Mouse (Mus musculus): ENCODE data around the gene Ms4a18. TPM values are rescaled to one million over a fixed set of nuclear protein-coding genes. Genes with fewer than 3 reads are reported as not detected.
"Not testable (repeated sequence)": the region's sequence is repeated elsewhere in the genome, so short reads cannot be mapped to it uniquely, and the experiment has no call there.

Gene Ms4a18
- polyA plus RNA-seq (2012; rRNA removed), result 30.4 and 79.4 TPM in 2 replicates

DNA sequence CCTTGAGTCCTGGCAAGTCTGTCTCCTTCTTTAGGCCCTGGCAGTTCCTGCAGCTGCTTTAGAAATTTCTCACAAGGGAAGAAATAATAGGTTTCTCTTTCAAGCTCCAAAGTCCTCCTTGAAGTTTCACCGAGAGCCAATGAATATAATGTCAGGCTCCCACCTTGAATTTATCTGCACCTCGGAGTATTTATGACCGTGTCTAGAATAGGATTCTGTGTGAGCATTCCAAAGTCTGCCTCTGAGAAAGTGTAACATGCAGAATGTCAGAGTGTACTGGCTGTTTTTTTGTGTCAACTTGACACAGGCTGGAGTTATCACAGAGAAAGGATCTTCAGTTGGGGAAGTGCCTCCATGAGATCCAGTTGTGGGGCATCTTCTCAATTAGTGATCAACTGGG is at the start of gene Ms4a18:
TSS of gene Ms4a18 (minus strand) at position 141 of the 400 bp plus-strand sequence.
- peak within 1 kb of the TSS; percentile 57 for H3K4me3 ChIP-seq (ENCODE audit: low read depth, low read length)
- H3K27me3 ChIP-seq (ENCODE audit: control insufficient read depth, insufficient read depth, low read length), result no peaks in the 10 kb centered on the region
- peaks cover 2% of the 10 kb centered on the region; the same call in 1 of the 2 replicates for H3K36me3 ChIP-seq (ENCODE audit: control insufficient read depth, insufficient read depth, low read length)
- H3K27ac ChIP-seq (ENCODE audit: insufficient read depth, low read depth, low read length), result peak within 1 kb of the TSS; percentile 99
- WGBS, result 26% methylated on average over 3 of the region's 3 CpGs
- no peak for TF ChIP-seq POLR2A (IDR thresholded peaks at IDR 0.05; ENCODE audit: low read depth, low read length)
- TF ChIP-seq CTCF (IDR thresholded peaks at IDR 0.05; ENCODE audit: extremely low read depth, insufficient read length, insufficient replicate concordance, low read depth, low read length), result no peak
- peaks cover 31% of the 10 kb centered on the region; the same call in 1 of the 2 replicates for H3K4me1 ChIP-seq (ENCODE audit: control insufficient read depth, insufficient read depth, insufficient read length, low read length)

DNA sequence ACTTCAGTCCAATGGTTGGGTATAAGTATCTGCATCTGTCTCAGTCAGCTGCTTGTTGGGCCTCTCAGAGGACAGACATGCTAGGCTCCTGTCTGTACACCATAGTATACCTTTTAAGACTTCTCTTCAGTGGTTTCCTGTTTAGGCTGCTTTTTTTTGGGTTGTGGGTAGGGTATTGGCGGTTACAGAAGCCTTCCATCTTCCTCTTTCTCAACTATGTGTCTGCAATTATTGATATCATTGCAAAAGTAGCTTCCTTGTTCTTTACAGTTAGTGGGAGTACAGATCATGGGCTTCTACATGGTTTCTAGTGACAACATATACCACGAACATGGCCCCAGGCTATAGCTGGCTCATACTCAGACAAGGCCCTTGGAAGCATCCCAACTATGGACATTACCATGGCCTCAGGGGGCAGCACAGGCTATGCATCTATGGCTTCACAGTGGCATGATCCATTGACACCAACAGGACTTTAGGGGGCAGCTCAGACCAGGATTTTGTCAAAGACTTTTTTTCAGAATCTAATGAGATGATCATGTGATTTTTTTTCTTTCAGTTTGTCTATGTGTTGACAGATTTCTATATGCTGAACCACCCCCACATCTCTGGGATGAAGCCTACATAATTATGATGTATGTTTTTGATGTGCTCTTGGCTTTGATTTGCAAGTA is 47.5 kb upstream of the Ms4a18 start:
- H3K4me1 ChIP-seq (ENCODE audit: control insufficient read depth, insufficient read depth, insufficient read length, low read length), result peaks cover 8% of the 10 kb centered on the region; the same call in 1 of the 2 replicates
- 80% methylated on average over 2 of the region's 2 CpGs for whole genome bisulfite sequencing
- no peaks in the 10 kb centered on the region for H3K27me3 ChIP-seq (ENCODE audit: control insufficient read depth, insufficient read depth, low read length)
- no peak overlapping the region for H3K4me3 ChIP-seq (ENCODE audit: low read depth, low read length)
- H3K27ac ChIP-seq (ENCODE audit: insufficient read depth, low read depth, low read length), result peak overlapping the region; percentile 8; the same call in 1 of the 2 replicates
- H3K36me3 ChIP-seq (ENCODE audit: control insufficient read depth, insufficient read depth, low read length), result peaks cover 32% of the 10 kb centered on the region
- TF ChIP-seq POLR2A (IDR thresholded peaks at IDR 0.05; ENCODE audit: low read depth, low read length) (no peak), CTCF (IDR thresholded peaks at IDR 0.05; ENCODE audit: extremely low read depth, insufficient read length, insufficient replicate concordance, low read depth, low read length) (no peak)

DNA sequence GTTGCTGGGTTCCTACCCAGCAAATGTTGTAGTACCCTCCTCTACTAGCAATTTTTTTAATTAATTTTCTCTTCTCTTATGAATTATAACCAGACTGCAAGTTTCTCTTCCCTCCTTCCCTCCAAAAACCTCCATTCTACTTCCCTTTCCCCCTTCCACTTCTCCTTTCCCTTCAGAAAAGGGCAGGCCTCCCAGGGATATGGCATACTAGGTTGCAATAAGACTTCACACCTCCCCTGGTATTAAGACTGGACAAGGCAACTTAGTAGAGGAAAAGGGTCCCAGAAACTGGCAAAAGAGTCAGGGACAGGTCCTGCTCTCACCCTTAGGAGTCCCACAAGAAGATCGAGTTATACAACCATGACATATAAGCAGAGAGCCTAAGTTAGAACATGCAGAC is 43.1 kb upstream of the Ms4a18 start:
- no peak for TF ChIP-seq CTCF (IDR thresholded peaks at IDR 0.05; ENCODE audit: extremely low read depth, insufficient read length, insufficient replicate concordance, low read depth, low read length)
- no peak for TF ChIP-seq POLR2A (IDR thresholded peaks at IDR 0.05; ENCODE audit: low read depth, low read length)
- H3K4me1 ChIP-seq (ENCODE audit: control insufficient read depth, insufficient read depth, insufficient read length, low read length), result peaks cover 2% of the 10 kb centered on the region; the same call in 1 of the 2 replicates
- H3K4me3 ChIP-seq (ENCODE audit: low read depth, low read length), result no peak overlapping the region
- peaks cover 6% of the 10 kb centered on the region for H3K36me3 ChIP-seq (ENCODE audit: control insufficient read depth, insufficient read depth, low read length)
- no peak overlapping the region for H3K27ac ChIP-seq (ENCODE audit: insufficient read depth, low read depth, low read length)
- 91% methylated on average over 1 of the region's 1 CpGs for WGBS
- H3K27me3 ChIP-seq (ENCODE audit: control insufficient read depth, insufficient read depth, low read length), result no peaks in the 10 kb centered on the region

DNA sequence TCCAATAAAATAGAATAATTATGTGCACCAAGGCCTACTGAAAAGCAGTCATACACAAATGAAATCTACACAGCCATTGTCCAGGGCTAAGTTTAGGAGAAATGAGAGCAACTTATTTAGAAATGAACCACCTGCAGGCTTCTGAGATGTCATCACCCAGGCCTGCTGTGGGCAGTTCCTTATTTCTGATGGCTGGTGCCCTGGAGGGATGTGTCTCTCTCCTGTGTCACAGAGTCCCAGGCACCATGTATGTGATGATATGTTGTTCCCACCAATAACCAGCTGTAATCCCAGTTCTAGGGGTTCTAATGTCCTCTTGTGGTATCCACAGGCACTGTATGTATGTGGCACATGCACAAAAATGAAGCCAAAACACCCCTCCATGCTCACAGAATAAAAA is 42.1 kb upstream of the Ms4a18 start:
- no peaks in the 10 kb centered on the region for H3K27me3 ChIP-seq (ENCODE audit: control insufficient read depth, insufficient read depth, low read length)
- TF ChIP-seq CTCF (IDR thresholded peaks at IDR 0.05; ENCODE audit: extremely low read depth, insufficient read length, insufficient replicate concordance, low read depth, low read length) (no peak), POLR2A (IDR thresholded peaks at IDR 0.05; ENCODE audit: low read depth, low read length) (no peak)

DNA sequence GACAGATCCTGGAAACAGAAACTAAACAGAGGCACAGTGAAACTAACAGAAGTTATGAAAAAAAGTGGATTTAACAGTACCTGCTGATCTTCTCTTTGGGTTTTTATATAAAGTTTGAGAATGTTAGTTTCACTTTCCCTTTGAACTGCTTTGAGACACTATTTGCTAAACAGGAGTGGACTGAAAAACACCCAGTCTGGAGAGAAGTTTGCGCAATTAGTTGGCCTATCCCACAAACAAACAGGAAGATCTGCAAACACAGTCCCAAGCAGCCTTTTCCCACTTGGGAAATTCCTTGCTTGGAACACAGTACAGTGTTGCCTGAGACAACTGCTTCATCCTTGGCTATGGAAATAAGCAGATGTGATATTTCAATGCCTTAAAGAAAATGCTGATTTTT is 37.9 kb upstream of the Ms4a18 start:
- not testable (repeated sequence) for H3K27me3 ChIP-seq (ENCODE audit: control insufficient read depth, insufficient read depth, low read length); H3K36me3 ChIP-seq (ENCODE audit: control insufficient read depth, insufficient read depth, low read length); H3K4me3 ChIP-seq (ENCODE audit: low read depth, low read length)
- 13% methylated on average over 1 of the region's 1 CpGs for WGBS
- peaks cover 16% of the 10 kb centered on the region; the same call in 1 of the 2 replicates for H3K4me1 ChIP-seq (ENCODE audit: control insufficient read depth, insufficient read depth, insufficient read length, low read length)
- H3K27ac ChIP-seq (ENCODE audit: insufficient read depth, low read depth, low read length), result peak overlapping the region; percentile 89

More for the DNA sequence above, 42.1 kb upstream of the Ms4a18 start:
- no peak overlapping the region for H3K27ac ChIP-seq (ENCODE audit: insufficient read depth, low read depth, low read length)
- peaks cover 6% of the 10 kb centered on the region for H3K36me3 ChIP-seq (ENCODE audit: control insufficient read depth, insufficient read depth, low read length)
- H3K4me3 ChIP-seq (ENCODE audit: low read depth, low read length), result no peak overlapping the region
- peaks cover 5% of the 10 kb centered on the region; the same call in 1 of the 2 replicates for H3K4me1 ChIP-seq (ENCODE audit: control insufficient read depth, insufficient read depth, insufficient read length, low read length)

DNA sequence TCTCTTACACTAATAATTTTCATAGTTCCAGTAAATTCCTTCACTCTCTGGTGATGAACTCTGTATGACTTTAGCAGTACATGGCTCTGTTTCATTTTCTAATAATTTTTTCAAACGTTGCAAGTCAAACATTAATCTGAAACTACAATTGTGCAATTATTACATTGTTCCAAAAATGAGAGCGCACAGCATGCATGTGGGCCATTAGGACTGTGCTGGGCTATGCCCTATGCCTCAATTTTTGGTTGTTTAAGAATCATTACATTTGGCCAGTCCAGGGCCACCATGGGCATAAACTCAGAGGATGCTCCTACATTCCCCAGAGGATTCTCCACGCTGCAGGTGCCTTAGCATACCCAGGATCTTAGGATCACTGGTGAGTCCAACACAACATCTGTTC is 35.4 kb upstream of the Ms4a18 start:
- 27% methylated on average over 3 of the region's 3 CpGs for WGBS
- H3K27me3 ChIP-seq (ENCODE audit: control insufficient read depth, insufficient read depth, low read length), result no peaks in the 10 kb centered on the region
- TF ChIP-seq POLR2A (IDR thresholded peaks at IDR 0.05; ENCODE audit: low read depth, low read length), result no peak
- TF ChIP-seq CTCF (IDR thresholded peaks at IDR 0.05; ENCODE audit: extremely low read depth, insufficient read length, insufficient replicate concordance, low read depth, low read length), result no peak
- no peaks in the 10 kb centered on the region for H3K36me3 ChIP-seq (ENCODE audit: control insufficient read depth, insufficient read depth, low read length)
- H3K4me1 ChIP-seq (ENCODE audit: control insufficient read depth, insufficient read depth, insufficient read length, low read length), result peaks cover 19% of the 10 kb centered on the region; the same call in 1 of the 2 replicates
- peak overlapping the region; percentile 93 for H3K27ac ChIP-seq (ENCODE audit: insufficient read depth, low read depth, low read length)
- H3K4me3 ChIP-seq (ENCODE audit: low read depth, low read length), result 0 out of 2 replicates have a peak overlapping the region, but pooled peaks have one; percentile 3

DNA sequence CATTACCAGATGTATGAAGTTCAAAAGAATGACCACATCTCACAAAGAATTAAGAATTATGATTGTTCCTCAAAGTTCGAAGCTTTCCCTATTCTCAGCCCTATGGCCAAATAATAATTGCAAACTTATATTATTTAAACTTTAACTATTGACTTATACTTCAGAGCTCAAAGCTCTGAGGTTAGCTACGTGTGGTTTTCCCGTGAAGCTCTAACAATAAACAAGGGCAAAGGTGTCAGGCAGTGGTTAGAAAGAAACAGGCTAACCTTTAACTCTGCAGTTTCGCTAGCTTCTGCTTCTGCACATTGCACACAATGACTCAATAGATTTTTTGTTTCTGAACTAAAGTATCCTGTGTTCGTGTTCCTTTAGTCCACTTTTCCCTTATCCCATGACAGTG is 35.0 kb upstream of the Ms4a18 start:
- no peaks in the 10 kb centered on the region for H3K27me3 ChIP-seq (ENCODE audit: control insufficient read depth, insufficient read depth, low read length)
- 14% methylated on average over 5 of the region's 5 CpGs for WGBS
- TF ChIP-seq CTCF (IDR thresholded peaks at IDR 0.05; ENCODE audit: extremely low read depth, insufficient read length, insufficient replicate concordance, low read depth, low read length), result no peak
- H3K4me1 ChIP-seq (ENCODE audit: control insufficient read depth, insufficient read depth, insufficient read length, low read length), result peaks cover 19% of the 10 kb centered on the region; the same call in 1 of the 2 replicates
- H3K27ac ChIP-seq (ENCODE audit: insufficient read depth, low read depth, low read length), result peak overlapping the region; percentile 93
- no peak overlapping the region for H3K4me3 ChIP-seq (ENCODE audit: low read depth, low read length)
- 0 out of 2 replicates have a peak, but pooled peaks cover 3% of the 10 kb centered on the region for H3K36me3 ChIP-seq (ENCODE audit: control insufficient read depth, insufficient read depth, low read length)

All from small intestine, adult 2 months (tissue).